In the genomic region with DNA sequence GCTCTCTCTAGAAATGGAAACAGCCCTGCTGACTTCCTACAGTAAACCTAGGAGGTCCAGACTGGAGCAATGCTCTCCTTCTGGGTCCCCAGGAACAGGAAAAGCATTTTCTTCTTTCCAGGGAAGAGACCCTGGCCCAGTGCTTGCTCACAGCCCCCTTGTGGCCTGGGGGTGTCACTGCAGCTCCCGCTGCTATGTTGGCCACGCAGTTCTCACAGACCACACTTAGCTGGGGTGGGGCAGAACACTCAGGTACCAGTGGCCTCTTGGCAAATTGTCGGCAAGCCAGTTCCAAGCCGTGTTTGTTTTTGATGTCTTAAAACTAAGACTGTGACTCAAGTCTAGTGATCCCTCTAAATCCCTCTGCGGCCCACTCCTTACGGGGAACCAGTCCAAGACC, we compare ENCODE assay signal across 8 mouse cellular contexts. TPM values are rescaled to one million over a fixed set of nuclear protein-coding genes. Genes with fewer than 3 reads are reported as not detected.
A peak's percentile ranks its signal among the peaks of the same experiment; 100 is the strongest.
DNase-seq lines count a peak whose midpoint lies in the region; ATAC-seq and TF ChIP-seq lines count a peak whose summit lies in the region.

No protein-coding gene starts in this region.

- TF ChIP-seq POLR2A in heart, adult 2 months (IDR thresholded peaks at IDR 0.05; ENCODE audit: insufficient read depth, low read depth, low read length), result no peak

- peak overlapping the region; percentile 45; the same call in 1 of the 2 replicates for H3K27ac ChIP-seq in left cerebral cortex, adult 2 months
- H3K27ac ChIP-seq in embryonic facial prominence, embryonic 12.5 days, result no peak overlapping the region
- peak overlapping the region; percentile 70 for H3K27ac ChIP-seq in heart, adult 2 months
- H3K27ac ChIP-seq in limb, embryonic 15.5 days, result no peak overlapping the region
- no peak overlapping the region for H3K27ac ChIP-seq in midbrain, embryonic 16.5 days (ENCODE audit: low read length)

- peaks cover 13% of the 10 kb centered on the region; the same call in 1 of the 2 replicates for H3K4me1 ChIP-seq in embryonic facial prominence, embryonic 12.5 days
- peaks cover 8% of the 10 kb centered on the region for H3K4me1 ChIP-seq in heart, adult 2 months (ENCODE audit: control insufficient read depth, insufficient read depth, low read length)
- H3K4me1 ChIP-seq in limb, embryonic 15.5 days, result peaks cover 43% of the 10 kb centered on the region
- peaks cover 35% of the 10 kb centered on the region for H3K4me1 ChIP-seq in midbrain, embryonic 16.5 days (ENCODE audit: control insufficient read depth, insufficient read depth, low read length)

- H3K27me3 ChIP-seq in embryonic facial prominence, embryonic 12.5 days, result peaks cover 29% of the 10 kb centered on the region
- H3K27me3 ChIP-seq in heart, adult 2 months (ENCODE audit: control insufficient read depth, insufficient read depth, low read length), result no peaks in the 10 kb centered on the region
- peaks cover 11% of the 10 kb centered on the region for H3K27me3 ChIP-seq in limb, embryonic 15.5 days
- peaks cover 2% of the 10 kb centered on the region for H3K27me3 ChIP-seq in midbrain, embryonic 16.5 days (ENCODE audit: control insufficient read depth, insufficient read depth, low read depth, low read length)

- H3K79me2 ChIP-seq in heart, adult 2 months (replicated peaks; ENCODE audit: control insufficient read depth, insufficient read depth, low read length), result peaks cover 2% of the 10 kb centered on the region; the same call in 1 of the 2 replicates

- WGBS in embryonic facial prominence, embryonic 12.5 days, result 37% methylated on average over 6 of the region's 6 CpGs
- WGBS in heart, adult 2 months, result 7% methylated on average over 6 of the region's 6 CpGs
- 29% methylated on average over 6 of the region's 6 CpGs for WGBS in limb, embryonic 15.5 days
- WGBS in midbrain, embryonic 16.5 days, result 37% methylated on average over 6 of the region's 6 CpGs

- peak; percentile 99 for TF ChIP-seq CTCF in left cerebral cortex, adult 2 months (IDR thresholded peaks at IDR 0.05)
- TF ChIP-seq CTCF in heart, adult 2 months (IDR thresholded peaks at IDR 0.05), result peak; percentile 100

- no peaks in the 10 kb centered on the region for H3K36me3 ChIP-seq in embryonic facial prominence, embryonic 12.5 days
- no peaks in the 10 kb centered on the region for H3K36me3 ChIP-seq in heart, adult 2 months (ENCODE audit: control insufficient read depth, insufficient read depth, low read length)
- H3K36me3 ChIP-seq in limb, embryonic 15.5 days, result no peaks in the 10 kb centered on the region
- no peaks in the 10 kb centered on the region for H3K36me3 ChIP-seq in midbrain, embryonic 16.5 days (ENCODE audit: control insufficient read depth, insufficient read depth, low read length)

- H3K9me3 ChIP-seq in embryonic facial prominence, embryonic 12.5 days, result no peaks in the 10 kb centered on the region
- no peaks in the 10 kb centered on the region for H3K9me3 ChIP-seq in limb, embryonic 15.5 days
- no peaks in the 10 kb centered on the region for H3K9me3 ChIP-seq in midbrain, embryonic 16.5 days (replicated peaks; ENCODE audit: control insufficient read depth, low read length, poor library complexity, severe bottlenecking)

- H3K9ac ChIP-seq in embryonic facial prominence, embryonic 12.5 days, result peak overlapping the region; percentile 3; the same call in 1 of the 2 replicates
- no peak overlapping the region; the same call in 1 of the 2 replicates for H3K9ac ChIP-seq in heart, adult 2 months (ENCODE audit: low read depth, low read length)
- H3K9ac ChIP-seq in limb, embryonic 15.5 days, result no peak overlapping the region
- H3K9ac ChIP-seq in midbrain, embryonic 16.5 days (ENCODE audit: low read depth, low read length), result 0 out of 2 replicates have a peak overlapping the region, but pooled peaks have one; percentile 25

- 0 out of 2 replicates have a peak, but pooled peaks have one; percentile 62 for TF ChIP-seq EP300 in heart, adult 2 months (IDR thresholded peaks at IDR 0.05; ENCODE audit: insufficient read depth, low read depth, low read length)

- H3K4me3 ChIP-seq in left cerebral cortex, adult 2 months, result peak overlapping the region; percentile 73
- peak overlapping the region; percentile 63 for H3K4me3 ChIP-seq in embryonic facial prominence, embryonic 12.5 days
- peak overlapping the region; percentile 75 for H3K4me3 ChIP-seq in heart, adult 2 months
- peak overlapping the region; percentile 66 for H3K4me3 ChIP-seq in limb, embryonic 15.5 days
- peak overlapping the region; percentile 69 for H3K4me3 ChIP-seq in midbrain, embryonic 16.5 days (ENCODE audit: low read depth, low read length)

- peak; percentile 65 to 82 for DNase-seq in left cerebral cortex, adult 2 months (ENCODE audit: extremely low spot score in 1 of 2, low spot score in 2 of 2)
- DNase-seq in left cerebral cortex, adult 8-10 months (ENCODE audit: low spot score in 2 of 2), result no peak
- DNase-seq in heart, adult 2 months, result peak; percentile 80 to 81
- DNase-seq in kidney, adult 18-20 months, result peak; percentile 71
- DNase-seq in spleen, postnatal 36 days (ENCODE audit: low spot score in 2 of 2), result peak; percentile 42 to 45

- no peak for ATAC-seq in embryonic facial prominence, embryonic 12.5 days (ENCODE audit: insufficient number of reproducible peaks, insufficient read depth, low FRiP score, low TSS enrichment)
- ATAC-seq in limb, embryonic 15.5 days (ENCODE audit: insufficient number of reproducible peaks, low FRiP score, low TSS enrichment, low read depth), result no peak
- no peak for ATAC-seq in midbrain, embryonic 16.5 days

- intact Hi-C loops in left cerebral cortex, adult 2 months (cut with DNase I), result loop anchor here (2.0 to 5.0 kb wide), 2 partner anchors 120 to 159 kb away; no protein-coding TSS in a partner anchor
- intact Hi-C loops in heart, adult 2 months (cut with DNase I), result loop anchor here (1.0 to 2.0 kb wide), 2 partner anchors 74 to 119 kb away; no protein-coding TSS in a partner anchor

- H3K4me2 ChIP-seq in embryonic facial prominence, embryonic 12.5 days (replicated peaks), result peak overlapping the region; percentile 99
- H3K4me2 ChIP-seq in limb, embryonic 15.5 days, result peak overlapping the region; percentile 99
- H3K4me2 ChIP-seq in midbrain, embryonic 16.5 days (ENCODE audit: low read length), result peak overlapping the region; percentile 96

RNA-seq across cellular contexts. Expression of a gene that starts 2.2 kb away (rescaled TPM):
- 10 to 100 TPM; 43.1 to 43.6 TPM for total RNA-seq in left cerebral cortex, adult 2 months (2021)
- 10 to 100 TPM; 34.6 to 40.0 (median 38.4) TPM for total RNA-seq in left cerebral cortex, adult 8-10 months (2022)
- polyA plus RNA-seq in embryonic facial prominence, embryonic 12.5 days (2016; fragmentation: Nextera tagmentation; extraction: Ambion mirVana), result 3.9 and 4.5 TPM in 2 replicates
- 10 to 100 TPM; 24.8 to 28.4 TPM for total RNA-seq in heart, adult 2 months (2021)
- 14.1 and 17.6 TPM in 2 replicates for polyA plus RNA-seq in heart, adult 2 months (2012; rRNA removed)
- 4.7 and 5.6 TPM in 2 replicates for polyA plus RNA-seq in limb, embryonic 15.5 days (2015; fragmentation: Nextera tagmentation; extraction: Ambion mirVana)
- 2.9 and 3.2 TPM in 2 replicates for polyA plus RNA-seq in midbrain, embryonic 16.5 days (2015; fragmentation: Nextera tagmentation; extraction: Ambion mirVana)

Comparison
In these comparisons a context has a peak if more than half of its experiments do, and no peak if none do; other contexts are left out.
1. DNase-seq: peak in left cerebral cortex, adult 2 months (2 of 2), heart, adult 2 months (2 of 2), kidney, adult 18-20 months (single experiment) and spleen, postnatal 36 days (2 of 2); none in left cerebral cortex, adult 8-10 months (0 of 2).
2. H3K27ac ChIP-seq: peak in left cerebral cortex, adult 2 months (single experiment) and heart, adult 2 months (single experiment); none in embryonic facial prominence, embryonic 12.5 days (single experiment), limb, embryonic 15.5 days (single experiment) and midbrain, embryonic 16.5 days (single experiment).
3. H3K9ac ChIP-seq: peak in embryonic facial prominence, embryonic 12.5 days (single experiment) and midbrain, embryonic 16.5 days (single experiment); none in heart, adult 2 months (single experiment) and limb, embryonic 15.5 days (single experiment).
4. Peak in every context shown above with its lines, with median percentiles within 50 percentile points of each other: H3K4me3 ChIP-seq and H3K4me2 ChIP-seq.